Mouse (Mus musculus) layer of hippocampus, postnatal 36 days (tissue): ENCODE results near the gene Fam171a1. TPM values are rescaled to one million over a fixed set of nuclear protein-coding genes. Genes with fewer than 3 reads are reported as not detected.
"Not testable (repeated sequence)": the region's sequence is repeated elsewhere in the genome, so short reads cannot be mapped to it uniquely, and the experiment has no call there.

ENCODE experiments used
- DNase-seq, 2 experiments: peaks; one replicate each; pipeline ENCODE4 v3.0.0; 2022
- total RNA-seq, 2 experiments: library from RNA; stranded (reverse); gene quantifications; 2 replicates each; pipeline ENCODE4 v1.2.3; 2021

The Fam171a1 gene
- total RNA-seq, result 10 to 100 TPM; 73.5 to 73.7 TPM

GRCm38 (mm10) chr2:3113866-3114265 is at the start of gene Fam171a1:
Gene Fam171a1, plus strand, starts transcription at chr2:3114224.
- no peak for DNase-seq

- DNase-seq, result no peak
Observed at GRCm38 (mm10) chr2:3069140-3069539, 44.9 kb upstream of the Fam171a1 start.

- not testable (repeated sequence) for DNase-seq
Observed at GRCm38 (mm10) chr2:3088361-3088760, 25.7 kb upstream of the Fam171a1 start.

- DNase-seq, result no peak
Observed at GRCm38 (mm10) chr2:3089274-3089673, 24.8 kb upstream of the Fam171a1 start.

GRCm38 (mm10) chr2:3096101-3096500 is 17.9 kb upstream of the Fam171a1 start:
- no peak for DNase-seq

- DNase-seq, result no peak
Observed at GRCm38 (mm10) chr2:3099971-3100370, 14.1 kb upstream of the Fam171a1 start.

GRCm38 (mm10) chr2:3101292-3101957 is 12.6 kb upstream of the Fam171a1 start:
- DNase-seq, result no peak

- DNase-seq, result no peak
Observed at GRCm38 (mm10) chr2:3102360-3102759, 11.7 kb upstream of the Fam171a1 start.

- DNase-seq, result no peak
Observed at GRCm38 (mm10) chr2:3107471-3107870, 6.6 kb upstream of the Fam171a1 start.

GRCm38 (mm10) chr2:3108431-3108830 is 5.6 kb upstream of the Fam171a1 start:
- no peak for DNase-seq

GRCm38 (mm10) chr2:3108834-3109233 is 5.2 kb upstream of the Fam171a1 start:
- DNase-seq, result no peak

GRCm38 (mm10) chr2:3117855-3118202 is 3.8 kb downstream of the Fam171a1 start:
- no peak for DNase-seq

GRCm38 (mm10) chr2:3118203-3118941 is 4.3 kb downstream of the Fam171a1 start:
- DNase-seq, result peak; percentile 87 to 89

- DNase-seq, result no peak
Observed at GRCm38 (mm10) chr2:3118969-3119368, 4.9 kb downstream of the Fam171a1 start.

- DNase-seq, result no peak
Observed at GRCm38 (mm10) chr2:3119371-3119935, 5.4 kb downstream of the Fam171a1 start.

- no peak for DNase-seq
Observed at GRCm38 (mm10) chr2:3122571-3122970, 8.5 kb downstream of the Fam171a1 start.

GRCm38 (mm10) chr2:3127256-3127883 is 13.3 kb downstream of the Fam171a1 start:
- no peak for DNase-seq

GRCm38 (mm10) chr2:3128344-3128871 is 14.4 kb downstream of the Fam171a1 start:
- no peak for DNase-seq

GRCm38 (mm10) chr2:3128910-3129309 is 14.9 kb downstream of the Fam171a1 start:
- DNase-seq, result no peak

- no peak for DNase-seq
Observed at GRCm38 (mm10) chr2:3132473-3132872, 18.4 kb downstream of the Fam171a1 start.

- no peak for DNase-seq
Observed at GRCm38 (mm10) chr2:3134580-3135296, 20.7 kb downstream of the Fam171a1 start.

GRCm38 (mm10) chr2:3135297-3135684 is 21.3 kb downstream of the Fam171a1 start:
- no peak for DNase-seq
